Comparison of ENCODE assay signal across 18 mouse cellular contexts in genomic region chr9:114680531-114680930, GRCm38 (mm10). TPM values are rescaled to one million over a fixed set of nuclear protein-coding genes. Genes with fewer than 3 reads are reported as not detected.
DNase-seq lines count a peak whose midpoint lies in the region; ATAC-seq lines count a peak whose summit lies in the region.
"Had no signal": no experiment of that assay in that cellular context is flagged by ENCODE, and none has a peak within 500 bp of the region (broad histone marks: within the 10 kb centered on the region; RNA-seq: fewer than 3 reads in every experiment).

No protein-coding gene starts in this region.

- no peaks in the 10 kb centered on the region for H3K9me3 ChIP-seq in hindbrain, embryonic 16.5 days (ENCODE audit: control insufficient read depth, low read length)
- H3K9me3 ChIP-seq: embryonic facial prominence, embryonic 10.5 days; forebrain, embryonic 13.5 days; heart, embryonic 12.5 days; hindbrain, embryonic 15.5 days had no signal

- H3K27me3 ChIP-seq in hindbrain, embryonic 16.5 days (replicated peaks; ENCODE audit: control insufficient read depth, insufficient read depth, low read length) = no peaks in the 10 kb centered on the region
- H3K27me3 ChIP-seq: forebrain, embryonic 13.5 days; heart, embryonic 12.5 days; hindbrain, embryonic 15.5 days had no signal

- peak; percentile 28 for DNase-seq in NIH3T3 (ENCODE audit: low read depth)
- peak; percentile 38 for DNase-seq in brain, adult 2 months (ENCODE audit: low read depth, low spot score)
- peak; percentile 70 for DNase-seq in cerebellum, adult 9-10 months
- DNase-seq in cerebellum, postnatal 25 days = peak; percentile 54 to 57
- no peak for DNase-seq in heart, postnatal 36 days
- DNase-seq: adrenal gland, postnatal 10 days; forebrain, postnatal 0 days; gastrocnemius, adult 2 months; gastrocnemius, postnatal 25 days; kidney, adult 8-10 months had no signal

- ATAC-seq in megakaryocyte, adult 5-6 weeks (ENCODE audit: poor library complexity, severe bottlenecking) = no peak
- ATAC-seq in hindbrain, embryonic 16.5 days = no peak
- ATAC-seq: forebrain, embryonic 13.5 days; forebrain, postnatal 0 days; inflammation-experienced regulatory T-cells, adult 6 months; intestine, postnatal 0 days had no signal

- H3K4me2 ChIP-seq in hindbrain, embryonic 16.5 days (ENCODE audit: low read length) = no peak overlapping the region
- H3K4me2 ChIP-seq: forebrain, embryonic 13.5 days; heart, embryonic 12.5 days; hindbrain, embryonic 15.5 days had no signal

- H3K36me3 ChIP-seq in hindbrain, embryonic 16.5 days (ENCODE audit: control insufficient read depth, insufficient read depth, low read length) = no peaks in the 10 kb centered on the region
- H3K36me3 ChIP-seq: embryonic facial prominence, embryonic 10.5 days; heart, embryonic 12.5 days; hindbrain, embryonic 15.5 days had no signal

- intact Hi-C loops in heart, postnatal 36 days (cut with DNase I) = no loop called here

- no peak overlapping the region for H3K9ac ChIP-seq in hindbrain, embryonic 16.5 days (ENCODE audit: low read depth, low read length)
- H3K9ac ChIP-seq: forebrain, embryonic 13.5 days; forebrain, postnatal 0 days; heart, embryonic 12.5 days; hindbrain, embryonic 15.5 days had no signal

- WGBS in hindbrain, embryonic 16.5 days = 87% methylated on average over 6 of the region's 6 CpGs

- H3K27ac ChIP-seq in hindbrain, embryonic 16.5 days (ENCODE audit: low read depth, low read length) = no peak overlapping the region
- H3K27ac ChIP-seq: embryonic facial prominence, embryonic 10.5 days; forebrain, embryonic 13.5 days; gastrocnemius, adult 2 months; hindbrain, embryonic 15.5 days had no signal

- no peak overlapping the region for H3K4me3 ChIP-seq in hindbrain, embryonic 16.5 days (ENCODE audit: low read length)
- H3K4me3 ChIP-seq: embryonic facial prominence, embryonic 10.5 days; forebrain, embryonic 13.5 days; gastrocnemius, adult 2 months; heart, embryonic 12.5 days; hindbrain, embryonic 15.5 days had no signal

- no peaks in the 10 kb centered on the region for H3K4me1 ChIP-seq in hindbrain, embryonic 16.5 days (ENCODE audit: control insufficient read depth, insufficient read depth, low read depth, low read length)
- H3K4me1 ChIP-seq: embryonic facial prominence, embryonic 10.5 days; forebrain, embryonic 13.5 days; heart, embryonic 12.5 days; hindbrain, embryonic 15.5 days had no signal

RNA-seq across cellular contexts. Expression of gene Dync1li1, which starts 8.1 kb away (rescaled TPM):
- total RNA-seq in megakaryocyte, adult 5-6 weeks (2015) = 35.5 and 39.5 TPM in 2 replicates
- 59.1 and 60.7 TPM in 2 replicates for total RNA-seq in megakaryocyte, adult 5-6 weeks (2017)
- polyA plus RNA-seq in hindbrain, embryonic 16.5 days (2015; fragmentation: Nextera tagmentation; extraction: Ambion mirVana) = 105 and 116 TPM in 2 replicates
- 10 to 100 TPM; 69.9 to 88.1 TPM for total RNA-seq in heart, postnatal 36 days (2021)

RNA-seq across cellular contexts. Expression of gene Cnot10, which starts 40.5 kb away (rescaled TPM):
- total RNA-seq in megakaryocyte, adult 5-6 weeks (2015) = 14.3 and 14.7 TPM in 2 replicates
- total RNA-seq in megakaryocyte, adult 5-6 weeks (2017) = 26.8 and 33.3 TPM in 2 replicates
- polyA plus RNA-seq in hindbrain, embryonic 16.5 days (2015; fragmentation: Nextera tagmentation; extraction: Ambion mirVana) = 52.1 and 57.1 TPM in 2 replicates
- 10 to 100 TPM; 21.2 to 23.0 TPM for total RNA-seq in heart, postnatal 36 days (2021)

RNA-seq across cellular contexts. Expression of gene Cmtm6, which starts 50.4 kb away (rescaled TPM):
- 79.5 and 98.1 TPM in 2 replicates for total RNA-seq in megakaryocyte, adult 5-6 weeks (2015)
- total RNA-seq in megakaryocyte, adult 5-6 weeks (2017) = 120 and 124 TPM in 2 replicates
- polyA plus RNA-seq in hindbrain, embryonic 16.5 days (2015; fragmentation: Nextera tagmentation; extraction: Ambion mirVana) = 21.0 and 21.2 TPM in 2 replicates
- 10 to 100 TPM; 22.3 to 22.4 TPM for total RNA-seq in heart, postnatal 36 days (2021)

Comparison
In these comparisons a context has a peak if more than half of its experiments do, and no peak if none do; other contexts are left out.
1. DNase-seq: peak in NIH3T3 (single experiment), brain, adult 2 months (single experiment), cerebellum, adult 9-10 months (single experiment) and cerebellum, postnatal 25 days (2 of 2); none in heart, postnatal 36 days (0 of 2).